In the genomic region with DNA sequence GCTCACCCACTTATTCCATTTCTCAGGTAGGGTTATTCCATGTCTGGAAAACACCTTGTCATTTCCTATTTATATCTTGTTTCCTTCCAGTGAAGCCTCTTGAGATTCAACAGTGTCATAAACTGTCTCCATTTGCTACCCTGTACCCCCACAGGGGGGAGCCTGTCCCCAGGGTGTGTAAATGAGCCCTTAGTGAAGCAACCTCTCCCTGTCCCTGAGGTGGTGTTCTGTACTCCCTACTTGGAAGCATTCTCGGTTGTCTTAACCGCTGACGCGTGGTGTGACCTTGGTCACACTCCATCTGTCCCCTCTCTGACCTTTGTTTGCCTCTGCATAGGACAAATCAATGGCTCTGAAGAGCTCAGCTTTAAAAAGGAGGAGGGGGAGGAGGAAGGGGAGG, we compare ENCODE assay signal across 9 mouse cellular contexts. TPM values are rescaled to one million over a fixed set of nuclear protein-coding genes. Genes with fewer than 3 reads are reported as not detected.
DNase-seq lines count a peak whose midpoint lies in the region; ATAC-seq and TF ChIP-seq lines count a peak whose summit lies in the region.
"Had no signal": no experiment of that assay in that cellular context is flagged by ENCODE, and none has a peak within 500 bp of the region (broad histone marks: within the 10 kb centered on the region; RNA-seq: fewer than 3 reads in every experiment).

No protein-coding gene starts in this region.

- TF ChIP-seq CTCF in lung, embryonic 14.5 days (IDR thresholded peaks at IDR 0.05; ENCODE audit: low read depth), result peak; percentile 62

- H3K27me3 ChIP-seq in lung, embryonic 14.5 days (ENCODE audit: insufficient read depth, low read length), result no peaks in the 10 kb centered on the region
- no peaks in the 10 kb centered on the region for H3K27me3 ChIP-seq in splenic B cell, adult 2 months (ENCODE audit: control insufficient read depth, insufficient read depth, low read length, poor library complexity, severe bottlenecking)
- H3K27me3 ChIP-seq: embryonic facial prominence, embryonic 15.5 days; limb, embryonic 12.5 days had no signal

- H3K36me3 ChIP-seq in lung, embryonic 14.5 days (ENCODE audit: insufficient read depth), result no peaks in the 10 kb centered on the region
- H3K36me3 ChIP-seq in splenic B cell, adult 2 months (ENCODE audit: control insufficient read depth, insufficient read depth, low read length, poor library complexity, severe bottlenecking), result no peaks in the 10 kb centered on the region
- H3K36me3 ChIP-seq: embryonic facial prominence, embryonic 15.5 days; limb, embryonic 12.5 days had no signal

- no peak overlapping the region for H3K9ac ChIP-seq in lung, embryonic 14.5 days
- H3K9ac ChIP-seq: embryonic facial prominence, embryonic 15.5 days; limb, embryonic 12.5 days had no signal

- H3K4me3 ChIP-seq in lung, embryonic 14.5 days (ENCODE audit: low read depth, low read length), result no peak overlapping the region
- H3K4me3 ChIP-seq: embryonic facial prominence, embryonic 15.5 days; limb, embryonic 12.5 days had no signal

- 37% methylated on average over 4 of the region's 4 CpGs for WGBS in lung, embryonic 14.5 days

- ATAC-seq in lung, embryonic 14.5 days (ENCODE audit: insufficient read depth), result peak; percentile 47; the same call in 1 of the 2 replicates

- no peak overlapping the region for H3K27ac ChIP-seq in lung, embryonic 14.5 days (ENCODE audit: low read depth)
- H3K27ac ChIP-seq: embryonic facial prominence, embryonic 15.5 days; limb, embryonic 12.5 days had no signal

- no peaks in the 10 kb centered on the region for H3K9me3 ChIP-seq in lung, embryonic 14.5 days (ENCODE audit: low read depth, low read length)
- H3K9me3 ChIP-seq: embryonic facial prominence, embryonic 15.5 days; limb, embryonic 12.5 days had no signal

- H3K4me2 ChIP-seq in lung, embryonic 14.5 days, result no peak overlapping the region
- H3K4me2 ChIP-seq: embryonic facial prominence, embryonic 15.5 days; limb, embryonic 12.5 days had no signal

- intact Hi-C loops in heart, postnatal 36 days (cut with DNase I), result no loop called here
- intact Hi-C loops in left cerebral cortex, postnatal 25 days (cut with DNase I), result no loop called here

- no peaks in the 10 kb centered on the region for H3K4me1 ChIP-seq in lung, embryonic 14.5 days (ENCODE audit: insufficient read depth)
- H3K4me1 ChIP-seq: limb, embryonic 12.5 days had no signal

- DNase-seq in lung, embryonic 14.5 days, result peak; percentile 66
- DNase-seq in lung, adult 18-20 months, result no peak
- peak; percentile 34 for DNase-seq in MN1 (ENCODE audit: low spot score)
- DNase-seq in adrenal gland, postnatal 36 days, result peak; percentile 74 to 86
- DNase-seq in heart, postnatal 36 days, result peak; percentile 25 to 34
- peak; percentile 66 to 78 for DNase-seq in left cerebral cortex, postnatal 25 days (ENCODE audit: low spot score in 2 of 2)
- peak; percentile 15 for DNase-seq in splenic B cell, adult 2 months (ENCODE audit: low read depth, low spot score)

RNA-seq across cellular contexts. Expression of a gene that starts 43.5 kb away (rescaled TPM):
- 3.1 and 5.7 TPM in 2 replicates for polyA plus RNA-seq in lung, embryonic 14.5 days (2014; fragmentation: Nextera tagmentation; extraction: Ambion mirVana)
- total RNA-seq in adrenal gland, postnatal 36 days (2021), result 10 to 100 TPM in 1 of 2 experiments, 1 to 10 TPM in 1; 4.8 to 15.3 TPM
- total RNA-seq in heart, postnatal 36 days (2021), result 10 to 100 TPM in 1 of 2 experiments, 1 to 10 TPM in 1; 7.0 to 42.5 TPM
- 100 to 1,000 TPM; 115 to 123 TPM for total RNA-seq in left cerebral cortex, postnatal 25 days (2021)

Comparison
In these comparisons a context has a peak if more than half of its experiments do, and no peak if none do; other contexts are left out.
1. DNase-seq: peak in lung, embryonic 14.5 days (single experiment), MN1 (single experiment), adrenal gland, postnatal 36 days (2 of 2), heart, postnatal 36 days (2 of 2), left cerebral cortex, postnatal 25 days (2 of 2) and splenic B cell, adult 2 months (single experiment); none in lung, adult 18-20 months (0 of 2).